Mouse (Mus musculus): ENCODE measurements at regions not wholly inside any gene's neighbourhood (a gene's known extent, or its start where the extent isn't known, plus 50 kb on each side); places are given as distances from the start of the nearest gene placed in this dataset.

GRCm38 (mm10) chr8:34614987-34615386 lies 503.4 kb upstream of the Gm10131 start:
- TF ChIP-seq CTCF (IDR thresholded peaks at IDR 0.05; ENCODE audit: extremely low read depth, insufficient read length, insufficient replicate concordance, low read depth, low read length) (no peak), POLR2A (IDR thresholded peaks at IDR 0.05; ENCODE audit: low read depth, low read length) (no peak)
